Mouse (Mus musculus) cerebellum, adult 2 months (tissue): ENCODE results near the gene Diras2. TPM values are rescaled to one million over a fixed set of nuclear protein-coding genes. Genes with fewer than 3 reads are reported as not detected.

Source experiments
- DNase-seq, 2 experiments: peaks; one replicate each; pipeline ENCODE4 v3.0.0; 2021
- H3K27ac ChIP-seq: fragments of 200-500 bp; 2 replicates; pipeline ENCODE4 v1.5.1; 2012; ENCODE audit warnings: low read length, control low read depth, inconsistent platforms; ENCODE audit not compliant: insufficient read depth
- H3K27me3 ChIP-seq: fragments of 200-500 bp; 2 replicates; pipeline ENCODE4 v1.6.1; 2012; ENCODE audit warnings: inconsistent platforms, mild to moderate bottlenecking, low read length, moderate library complexity; ENCODE audit not compliant: control insufficient read depth, insufficient read depth
- H3K4me1 ChIP-seq: fragments of 200-500 bp; 2 replicates; pipeline ENCODE4 v1.6.1; 2011; ENCODE audit warnings: low read length; ENCODE audit not compliant: control insufficient read depth, insufficient read depth
- H3K4me3 ChIP-seq: fragments of 200-500 bp; replicated peaks from 2 replicates; pipeline ENCODE3; 2011; ENCODE audit warnings: mild to moderate bottlenecking, low read depth, low read length, control low read depth; ENCODE audit not compliant: insufficient read depth
- CTCF ChIP-seq: fragments of 200-500 bp; IDR thresholded peaks from 2 replicates; pipeline ENCODE4 v1.5.1; 2011; ENCODE audit warnings: low read depth, mild to moderate bottlenecking, control low read depth, low read length, moderate library complexity, borderline replicate concordance; ENCODE audit not compliant: insufficient read depth
- POLR2A ChIP-seq: fragments of 200-500 bp; IDR thresholded peaks from 2 replicates; pipeline ENCODE4 v1.6.1; 2011; ENCODE audit warnings: low read length, control low read depth, borderline replicate concordance; ENCODE audit not compliant: insufficient read depth
- WGBS: fragments of 180-500 bp; shearing (Covaris S2); methylation state at CpG from one replicate; pipeline ENCODE4 v1.1.7; 2018; 5-methylcytosine and 5-hydroxymethylcytosine counted together
- polyA plus RNA-seq: library from polyadenylated mRNA; depleted of rRNA; stranded (reverse); fragments of >200 nt; gene quantifications from 2 replicates; pipeline ENCODE4 v1.2.3, GENCODE M21; 2012

Diras2 gene
- polyA plus RNA-seq, 1 experiment: 241 TPM

- WGBS: 14% methylated on average over 4 of the region's 4 CpGs
- no peak for DNase-seq
- Histone ChIP-seq H3K4me1 (no peaks in the 10 kb centered on the region), H3K4me3 (no peak overlapping the region), H3K27ac (no peak overlapping the region), H3K27me3 (no peaks in the 10 kb centered on the region; the same call in 1 of the 2 replicates)
- TF ChIP-seq POLR2A (no peak), CTCF (no peak)
These were observed 31.1 kb upstream of the Diras2 start for GRCm38 (mm10) chr13:52562166-52562571.

- Histone ChIP-seq H3K27ac (no peak overlapping the region), H3K27me3 (no peaks in the 10 kb centered on the region), H3K4me1 (no peaks in the 10 kb centered on the region), H3K4me3 (no peak overlapping the region)
- 65% methylated on average over 8 of the region's 8 CpGs for WGBS
- DNase-seq: no peak
- TF ChIP-seq CTCF (no peak), POLR2A (no peak)
These were observed 30.5 kb upstream of the Diras2 start for GRCm38 (mm10) chr13:52561367-52562165.

GRCm38 (mm10) chr13:52557421-52557820 lies 26.3 kb upstream of the Diras2 start:
- H3K27me3 ChIP-seq: no peaks in the 10 kb centered on the region
- H3K4me1 ChIP-seq: no peaks in the 10 kb centered on the region
- no peak for TF ChIP-seq POLR2A
- no peak for TF ChIP-seq CTCF
- DNase-seq: no peak
- no peak overlapping the region for H3K27ac ChIP-seq
- no peak overlapping the region for H3K4me3 ChIP-seq
- 59% methylated on average over 7 of the region's 7 CpGs for WGBS

- 91% methylated on average over 9 of the region's 9 CpGs for WGBS
- Histone ChIP-seq H3K4me3 (no peak overlapping the region), H3K4me1 (no peaks in the 10 kb centered on the region), H3K27me3 (no peaks in the 10 kb centered on the region), H3K27ac (no peak overlapping the region)
- no peak for TF ChIP-seq CTCF
- no peak for DNase-seq
These were observed 23.6 kb upstream of the Diras2 start for GRCm38 (mm10) chr13:52554722-52555121.

- TF ChIP-seq CTCF: no peak
- no peak for TF ChIP-seq POLR2A
- Histone ChIP-seq H3K4me3 (no peak overlapping the region), H3K27me3 (no peaks in the 10 kb centered on the region), H3K4me1 (no peaks in the 10 kb centered on the region), H3K27ac (no peak overlapping the region)
- WGBS: 64% methylated on average over 9 of the region's 9 CpGs
- DNase-seq: no peak
These were observed 21.9 kb upstream of the Diras2 start for GRCm38 (mm10) chr13:52552822-52553477.

- H3K4me1 ChIP-seq: no peaks in the 10 kb centered on the region
- no peak for TF ChIP-seq CTCF
- no peak for TF ChIP-seq POLR2A
- H3K4me3 ChIP-seq: no peak overlapping the region
- no peak overlapping the region for H3K27ac ChIP-seq
- WGBS: 82% methylated on average over 9 of the region's 9 CpGs
- DNase-seq: no peak
- H3K27me3 ChIP-seq: no peaks in the 10 kb centered on the region
These were observed 20.2 kb upstream of the Diras2 start for GRCm38 (mm10) chr13:52551275-52551674.

- no peaks in the 10 kb centered on the region for H3K27me3 ChIP-seq
- no peak for DNase-seq
- 83% methylated on average over 5 of the region's 5 CpGs for WGBS
- H3K27ac ChIP-seq: no peak overlapping the region
- H3K4me1 ChIP-seq: no peaks in the 10 kb centered on the region
- no peak overlapping the region for H3K4me3 ChIP-seq
- TF ChIP-seq POLR2A (no peak), CTCF (no peak)
These were observed 19.7 kb upstream of the Diras2 start for GRCm38 (mm10) chr13:52550690-52551193.

GRCm38 (mm10) chr13:52546288-52546687 lies 15.2 kb upstream of the Diras2 start:
- Histone ChIP-seq H3K27ac (no peak overlapping the region), H3K4me1 (no peaks in the 10 kb centered on the region), H3K27me3 (no peaks in the 10 kb centered on the region), H3K4me3 (no peak overlapping the region)
- 85% methylated on average over 6 of the region's 6 CpGs for WGBS
- TF ChIP-seq CTCF (no peak), POLR2A (no peak)
- no peak for DNase-seq
